10 mouse cellular contexts compared by ENCODE assay signal in the genomic region with DNA sequence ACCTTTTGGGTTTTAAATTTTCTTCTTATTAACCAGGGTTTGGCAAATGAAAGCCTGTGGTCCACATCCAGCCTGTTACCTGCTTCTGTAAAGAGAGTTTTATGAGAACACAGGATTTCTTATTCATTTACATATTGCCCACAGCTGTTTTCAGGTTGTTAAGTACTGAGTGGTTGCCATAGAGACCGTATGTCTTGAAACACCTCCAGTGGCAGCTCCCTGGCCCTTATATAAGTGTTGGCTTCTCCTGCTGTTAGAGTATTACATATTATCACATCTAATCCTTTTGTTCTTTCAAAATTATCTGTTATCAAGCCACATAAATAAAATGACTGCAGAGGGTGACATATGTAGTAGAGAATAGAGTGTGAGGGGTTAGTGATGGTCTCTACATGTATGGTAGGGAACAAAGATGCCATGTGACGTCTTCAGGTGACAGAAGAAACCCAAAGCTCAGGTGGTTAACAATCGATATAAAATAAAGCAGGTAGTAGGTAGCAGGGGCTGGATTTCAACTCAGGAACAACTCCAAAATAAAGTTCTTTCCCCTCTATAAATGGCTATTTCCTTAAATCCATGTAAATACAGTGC.
DNase-seq lines count a peak whose midpoint lies in the region; ATAC-seq and TF ChIP-seq lines count a peak whose summit lies in the region.
"Had no signal": no experiment of that assay in that cellular context is flagged by ENCODE, and none has a peak within 500 bp of the region (broad histone marks: within the 10 kb centered on the region; RNA-seq: fewer than 3 reads in every experiment).

No protein-coding gene starts in this region.

- no peak overlapping the region for H3K4me2 ChIP-seq in limb, embryonic 14.5 days (replicated peaks; ENCODE audit: low read depth, low read length, severe bottlenecking)
- H3K4me2 ChIP-seq: liver, embryonic 13.5 days had no signal

- H3K36me3 ChIP-seq in heart, embryonic 10.5 days, result peaks cover 4% of the 10 kb centered on the region; the same call in 1 of the 2 replicates
- H3K36me3 ChIP-seq in heart, adult 2 months (ENCODE audit: control insufficient read depth, insufficient read depth, low read length), result no peaks in the 10 kb centered on the region
- H3K36me3 ChIP-seq in limb, embryonic 14.5 days (ENCODE audit: control insufficient read depth, insufficient read depth, low read length), result no peaks in the 10 kb centered on the region
- H3K36me3 ChIP-seq: liver, embryonic 13.5 days had no signal

- H3K27me3 ChIP-seq in heart, embryonic 10.5 days (ENCODE audit: insufficient read depth, poor library complexity, severe bottlenecking), result no peaks in the 10 kb centered on the region
- no peaks in the 10 kb centered on the region for H3K27me3 ChIP-seq in heart, adult 2 months (ENCODE audit: control insufficient read depth, insufficient read depth, low read length)
- H3K27me3 ChIP-seq in limb, embryonic 14.5 days (ENCODE audit: control insufficient read depth, insufficient read depth, low read length), result no peaks in the 10 kb centered on the region
- H3K27me3 ChIP-seq: liver, embryonic 13.5 days had no signal

- intact Hi-C loops in heart, adult 2 months (cut with DNase I), result no loop called here
- intact Hi-C loops in left cerebral cortex, adult 2 months (cut with DNase I), result loop anchor here (2.0 kb wide), 1 partner anchor 39 kb away; no protein-coding TSS in a partner anchor

- H3K9ac ChIP-seq in heart, adult 2 months (ENCODE audit: low read depth, low read length), result no peak overlapping the region
- no peak overlapping the region for H3K9ac ChIP-seq in limb, embryonic 14.5 days (ENCODE audit: low read depth, low read length, severe bottlenecking)
- H3K9ac ChIP-seq: liver, embryonic 13.5 days had no signal

- no peak for DNase-seq in heart, embryonic 10.5 days (ENCODE audit: low spot score)
- DNase-seq in heart, adult 2 months, result no peak
- DNase-seq in left cerebral cortex, adult 2 months (ENCODE audit: extremely low spot score in 1 of 2, low spot score in 2 of 2), result no peak
- no peak for DNase-seq in left cerebral cortex, adult 18-20 months (ENCODE audit: low spot score in 2 of 2)
- peak; percentile 76 for DNase-seq in brain, embryonic 14.5 days (ENCODE audit: low read depth)
- peak; percentile 77 for DNase-seq in limb, embryonic 14.5 days (ENCODE audit: low spot score)
- no peak for DNase-seq in thymus, postnatal 10 days (ENCODE audit: low spot score in 2 of 2)
- DNase-seq in ovary, postnatal 10 days (ENCODE audit: low spot score), result no peak
- DNase-seq: cerebellum, adult 2 months; liver, embryonic 13.5 days had no signal

- H3K9me3 ChIP-seq in heart, embryonic 10.5 days, result no peaks in the 10 kb centered on the region
- no peaks in the 10 kb centered on the region for H3K9me3 ChIP-seq in limb, embryonic 14.5 days (ENCODE audit: control insufficient read depth, low read length)
- H3K9me3 ChIP-seq: liver, embryonic 13.5 days had no signal

- no peaks in the 10 kb centered on the region for H3K79me2 ChIP-seq in heart, adult 2 months (replicated peaks; ENCODE audit: control insufficient read depth, insufficient read depth, low read length)

- no peak for TF ChIP-seq EP300 in heart, adult 2 months (IDR thresholded peaks at IDR 0.05; ENCODE audit: insufficient read depth, low read depth, low read length)

- peaks cover 19% of the 10 kb centered on the region for H3K4me1 ChIP-seq in heart, embryonic 10.5 days
- no peaks in the 10 kb centered on the region for H3K4me1 ChIP-seq in heart, adult 2 months (ENCODE audit: control insufficient read depth, insufficient read depth, low read length)
- H3K4me1 ChIP-seq in limb, embryonic 14.5 days (ENCODE audit: control insufficient read depth, insufficient read depth, low read length), result peaks cover 28% of the 10 kb centered on the region
- H3K4me1 ChIP-seq: liver, embryonic 13.5 days had no signal

- peak; percentile 67 for ATAC-seq in limb, embryonic 14.5 days (ENCODE audit: low FRiP score, low read depth)

- peak overlapping the region; percentile 74; the same call in 1 of the 2 replicates for H3K27ac ChIP-seq in heart, embryonic 10.5 days
- no peak overlapping the region for H3K27ac ChIP-seq in heart, adult 2 months
- peak overlapping the region; percentile 86 for H3K27ac ChIP-seq in left cerebral cortex, adult 2 months
- H3K27ac ChIP-seq in limb, embryonic 14.5 days (replicated peaks; ENCODE audit: low read depth, low read length), result no peak overlapping the region; the same call in 1 of the 2 replicates
- H3K27ac ChIP-seq: liver, embryonic 13.5 days had no signal

- 87% methylated on average over 3 of the region's 3 CpGs for WGBS in heart, embryonic 10.5 days
- WGBS in heart, adult 2 months, result 89% methylated on average over 3 of the region's 3 CpGs
- 56% methylated on average over 3 of the region's 3 CpGs for WGBS in limb, embryonic 14.5 days

- no peak overlapping the region for H3K4me3 ChIP-seq in heart, embryonic 10.5 days
- no peak overlapping the region for H3K4me3 ChIP-seq in heart, adult 2 months
- no peak overlapping the region for H3K4me3 ChIP-seq in left cerebral cortex, adult 2 months
- no peak overlapping the region for H3K4me3 ChIP-seq in limb, embryonic 14.5 days (replicated peaks; ENCODE audit: low read length)
- H3K4me3 ChIP-seq: liver, embryonic 13.5 days had no signal

- TF ChIP-seq POLR2A in heart, adult 2 months (IDR thresholded peaks at IDR 0.05; ENCODE audit: insufficient read depth, low read depth, low read length), result no peak
- no peak for TF ChIP-seq POLR2A in brain, embryonic 14.5 days (IDR thresholded peaks at IDR 0.05; ENCODE audit: borderline replicate concordance, extremely low read depth, insufficient read depth, insufficient read length, poor library complexity, severe bottlenecking)
- no peak for TF ChIP-seq POLR2A in limb, embryonic 14.5 days (IDR thresholded peaks at IDR 0.05; ENCODE audit: borderline replicate concordance, extremely low read depth, insufficient read depth, insufficient read length)

- no peak for TF ChIP-seq CTCF in heart, adult 2 months (IDR thresholded peaks at IDR 0.05)
- no peak for TF ChIP-seq CTCF in left cerebral cortex, adult 2 months (IDR thresholded peaks at IDR 0.05)
- no peak for TF ChIP-seq CTCF in brain, embryonic 14.5 days (IDR thresholded peaks at IDR 0.05; ENCODE audit: borderline replicate concordance, extremely low read depth, insufficient read depth, insufficient read length)

Comparison
In these comparisons a context has a peak if more than half of its experiments do, and no peak if none do; other contexts are left out.
1. H3K27ac ChIP-seq: peak in heart, embryonic 10.5 days (single experiment) and left cerebral cortex, adult 2 months (single experiment); none in heart, adult 2 months (single experiment) and limb, embryonic 14.5 days (single experiment).
2. DNase-seq: peak in brain, embryonic 14.5 days (single experiment) and limb, embryonic 14.5 days (single experiment); none in heart, embryonic 10.5 days (single experiment), heart, adult 2 months (0 of 2), left cerebral cortex, adult 2 months (0 of 2), left cerebral cortex, adult 18-20 months (0 of 2), thymus, postnatal 10 days (0 of 2) and ovary, postnatal 10 days (single experiment).